Comparison of ENCODE assay signal across 20 mouse cellular contexts in genomic region chr17:11858772-11859405, GRCm38 (mm10).
"Had no signal": no experiment of that assay in that cellular context is flagged by ENCODE, and none has a peak within 500 bp of the region (broad histone marks: within the 10 kb centered on the region; RNA-seq: fewer than 3 reads in every experiment).

No protein-coding gene starts in this region.

- H3K4me1 ChIP-seq: lung, embryonic 15.5 days; megakaryocyte, embryonic 14.5 days; midbrain, embryonic 13.5 days; midbrain, embryonic 15.5 days; neural tube, embryonic 13.5 days; neural tube, embryonic 15.5 days had no signal

- H3K9ac ChIP-seq: lung, embryonic 15.5 days; midbrain, embryonic 13.5 days; midbrain, embryonic 15.5 days; neural tube, embryonic 13.5 days; neural tube, embryonic 15.5 days had no signal

- H3K27ac ChIP-seq: lung, embryonic 15.5 days; macrophage; midbrain, embryonic 13.5 days; midbrain, embryonic 15.5 days; neural tube, embryonic 13.5 days; neural tube, embryonic 15.5 days had no signal

- H3K9me3 ChIP-seq: lung, embryonic 15.5 days; midbrain, embryonic 13.5 days; midbrain, embryonic 15.5 days; neural tube, embryonic 13.5 days; neural tube, embryonic 15.5 days had no signal

- H3K36me3 ChIP-seq: lung, embryonic 15.5 days; midbrain, embryonic 13.5 days; midbrain, embryonic 15.5 days; neural tube, embryonic 13.5 days; neural tube, embryonic 15.5 days had no signal

- H3K4me3 ChIP-seq: lung, embryonic 15.5 days; megakaryocyte, embryonic 14.5 days; midbrain, embryonic 13.5 days; midbrain, embryonic 15.5 days; neural tube, embryonic 13.5 days; neural tube, embryonic 15.5 days had no signal

- ATAC-seq: lung, postnatal 0 days; midbrain, embryonic 13.5 days; midbrain, embryonic 15.5 days had no signal

- DNase-seq: lung, adult 2 months; lung, postnatal 14 days; lung, postnatal 36 days; retina, postnatal 1 day; right cerebral cortex, adult 18-20 months; right cerebral cortex, postnatal 25 days; right cerebral cortex, postnatal 4 days; spleen, adult 18-20 months; thymus, adult 18-20 months; thymus, postnatal 14 days; thymus, postnatal 36 days had no signal

- H3K27me3 ChIP-seq: lung, embryonic 15.5 days; midbrain, embryonic 13.5 days; midbrain, embryonic 15.5 days; neural tube, embryonic 13.5 days; neural tube, embryonic 15.5 days had no signal

- H3K4me2 ChIP-seq: lung, embryonic 15.5 days; midbrain, embryonic 11.5 days; midbrain, embryonic 13.5 days; midbrain, embryonic 15.5 days; neural tube, embryonic 13.5 days; neural tube, embryonic 15.5 days had no signal
